Mouse (Mus musculus) heart, embryonic 10.5 days (tissue): ENCODE data around the gene Ildr1. TPM values are rescaled to one million over a fixed set of nuclear protein-coding genes. Genes with fewer than 3 reads are reported as not detected.

Source experiments
- DNase-seq: peaks from one replicate; pipeline ENCODE4 v3.0.0-alpha.2; 2017; ENCODE audit warnings: low spot score
- H3K27ac ChIP-seq: fragments of 300-500 bp; sonication (generic); 2 replicates; pipeline ENCODE4 v1.5.1; 2016; ENCODE audit warnings: mild to moderate bottlenecking
- H3K27me3 ChIP-seq: fragments of 300-500 bp; sonication (generic); 2 replicates; pipeline ENCODE4 v1.6.1; 2016; ENCODE audit warnings: mild to moderate bottlenecking; ENCODE audit not compliant: poor library complexity, insufficient read depth, severe bottlenecking
- H3K36me3 ChIP-seq: fragments of 300-500 bp; sonication (generic); 2 replicates; pipeline ENCODE4 v1.6.1; 2016; ENCODE audit warnings: mild to moderate bottlenecking, moderate library complexity
- H3K4me1 ChIP-seq: fragments of 300-500 bp; sonication (generic); 2 replicates; pipeline ENCODE4 v1.6.1; 2016; ENCODE audit warnings: mild to moderate bottlenecking
- H3K4me3 ChIP-seq: fragments of 300-500 bp; sonication (generic); 2 replicates; pipeline ENCODE4 v1.5.1; 2016; ENCODE audit warnings: mild to moderate bottlenecking, moderate library complexity
- H3K9me3 ChIP-seq: fragments of 300-500 bp; sonication (generic); 2 replicates; pipeline ENCODE4 v1.6.1; 2016; ENCODE audit warnings: mild to moderate bottlenecking, moderate library complexity
- WGBS: fragments of 180-500 bp; shearing (Covaris S2); methylation state at CpG from one replicate; pipeline ENCODE4 v1.1.7; 2016; 5-methylcytosine and 5-hydroxymethylcytosine counted together
- polyA plus RNA-seq: library from polyadenylated mRNA; unstranded; fragments of >200 nt; fragmentation: Nextera tagmentation; extraction: Ambion mirVana; gene quantifications from 2 replicates; pipeline ENCODE4 v1.2.1, GENCODE M21; 2016

Gene Ildr1
- polyA plus RNA-seq, 1 experiment from 2014 or later, result 0.44 TPM

DNA sequence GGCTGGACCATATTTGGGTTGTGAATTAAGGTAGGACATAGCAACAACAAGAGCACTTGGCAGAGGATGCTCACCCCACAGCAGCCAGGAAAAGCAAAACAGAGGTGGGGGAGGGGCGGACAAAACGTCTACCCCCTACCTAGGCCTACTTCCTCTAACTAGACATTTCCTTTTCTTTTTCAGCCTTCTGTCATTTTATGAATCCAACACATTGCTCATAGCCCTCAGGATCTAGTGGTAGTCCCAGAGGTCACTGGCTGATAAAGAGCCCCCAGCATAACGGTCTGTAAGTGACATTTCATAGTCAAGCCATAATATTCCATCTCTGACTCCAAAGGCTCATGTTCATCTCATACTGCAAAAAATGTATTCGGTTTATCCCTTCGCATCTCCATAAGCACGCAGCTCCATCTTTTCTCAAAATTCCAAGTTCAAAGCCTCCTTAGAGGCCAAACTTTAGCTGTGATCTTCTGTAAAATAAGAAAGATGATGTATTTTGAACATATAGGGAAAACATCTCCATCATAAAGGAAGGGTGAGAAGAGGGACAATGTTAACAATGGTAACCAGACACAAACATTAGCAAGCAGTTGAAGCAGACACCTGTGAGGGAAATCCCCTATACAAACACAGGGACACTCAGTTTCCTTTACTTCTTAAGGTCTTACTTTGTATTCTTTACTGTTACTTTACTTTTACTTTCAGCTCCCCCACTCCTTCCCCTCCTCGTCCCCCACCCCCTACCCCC lies 19.1 kb upstream of the Ildr1 start:
- Histone ChIP-seq H3K27ac (no peak overlapping the region), H3K4me1 (no peaks in the 10 kb centered on the region), H3K36me3 (no peaks in the 10 kb centered on the region), H3K27me3 (no peaks in the 10 kb centered on the region), H3K4me3 (no peak overlapping the region), H3K9me3 (no peaks in the 10 kb centered on the region)
- DNase-seq, result no peak
- 70% methylated on average over 6 of the region's 7 CpGs for WGBS

DNA sequence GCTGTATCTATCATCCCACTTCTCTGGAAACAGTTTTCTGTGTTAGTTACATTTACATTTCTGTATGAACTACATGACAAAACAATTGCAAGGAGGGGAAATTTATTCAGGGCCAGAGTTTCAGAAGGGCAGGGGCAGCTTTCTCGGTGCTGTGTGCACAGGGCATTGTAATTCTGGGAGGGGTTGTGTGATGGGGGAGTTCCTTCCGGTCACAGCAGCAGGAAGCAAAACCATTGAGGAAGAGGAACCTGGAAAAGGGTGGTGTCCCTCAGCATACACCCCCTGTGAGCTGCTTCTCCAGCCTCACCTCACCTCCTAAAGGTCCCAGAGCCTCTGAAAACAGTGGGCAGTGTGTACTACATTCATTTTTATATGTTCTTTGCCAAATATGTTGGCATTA lies 18.5 kb upstream of the Ildr1 start:
- H3K9me3 ChIP-seq, result no peaks in the 10 kb centered on the region
- H3K4me3 ChIP-seq, result no peak overlapping the region
- 42% methylated on average over 2 of the region's 2 CpGs for WGBS
- H3K27me3 ChIP-seq, result no peaks in the 10 kb centered on the region
- H3K27ac ChIP-seq, result no peak overlapping the region
- H3K4me1 ChIP-seq, result no peaks in the 10 kb centered on the region
- no peak for DNase-seq
- H3K36me3 ChIP-seq, result no peaks in the 10 kb centered on the region

DNA sequence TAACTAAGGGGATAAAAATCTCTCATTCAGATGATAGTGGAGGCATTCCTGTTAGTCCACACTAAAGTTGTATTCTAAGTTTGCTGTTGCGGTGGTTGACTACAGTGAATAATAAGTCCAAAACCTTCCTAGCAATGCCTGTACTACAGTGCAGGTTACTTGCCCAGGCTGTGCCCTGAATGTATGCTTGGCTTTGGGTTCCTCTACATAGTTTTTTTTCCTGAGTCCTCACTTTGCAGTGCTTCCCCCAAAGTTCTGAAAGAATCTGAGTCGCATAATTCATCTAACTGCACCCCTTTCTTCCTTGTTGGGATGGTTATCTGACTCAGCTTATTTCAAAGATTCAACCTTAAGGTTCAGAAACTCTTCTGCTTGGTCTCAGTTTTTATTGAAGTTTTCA lies 17.9 kb upstream of the Ildr1 start:
- Histone ChIP-seq H3K4me3 (no peak overlapping the region), H3K4me1 (no peaks in the 10 kb centered on the region), H3K9me3 (no peaks in the 10 kb centered on the region), H3K36me3 (no peaks in the 10 kb centered on the region), H3K27ac (no peak overlapping the region), H3K27me3 (no peaks in the 10 kb centered on the region)
- DNase-seq, result no peak
- 87% methylated on average over 2 of the region's 2 CpGs for WGBS

DNA sequence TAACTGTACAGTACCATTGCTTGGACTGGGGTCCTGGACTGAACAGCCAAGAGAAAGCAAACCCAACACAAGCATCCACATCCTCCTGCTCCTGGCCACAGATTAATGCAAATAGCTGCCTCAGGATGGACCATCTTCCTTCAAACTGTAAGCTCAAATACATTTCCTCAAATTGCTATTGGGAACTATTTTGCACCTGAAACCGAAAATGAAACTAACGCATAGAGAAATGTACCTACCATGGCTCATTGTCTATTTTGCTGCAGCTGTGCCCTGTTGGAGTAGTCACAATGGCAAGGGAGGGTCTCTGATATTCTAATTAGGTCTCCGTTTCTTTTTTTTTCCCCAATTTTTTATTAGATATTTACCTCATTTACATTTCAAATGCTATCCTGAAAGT lies 11.9 kb upstream of the Ildr1 start:
- Histone ChIP-seq H3K36me3 (no peaks in the 10 kb centered on the region), H3K27me3 (no peaks in the 10 kb centered on the region), H3K4me3 (no peak overlapping the region), H3K27ac (no peak overlapping the region), H3K4me1 (no peaks in the 10 kb centered on the region), H3K9me3 (no peaks in the 10 kb centered on the region)
- no peak for DNase-seq
- 87% methylated on average over 3 of the region's 3 CpGs for WGBS

DNA sequence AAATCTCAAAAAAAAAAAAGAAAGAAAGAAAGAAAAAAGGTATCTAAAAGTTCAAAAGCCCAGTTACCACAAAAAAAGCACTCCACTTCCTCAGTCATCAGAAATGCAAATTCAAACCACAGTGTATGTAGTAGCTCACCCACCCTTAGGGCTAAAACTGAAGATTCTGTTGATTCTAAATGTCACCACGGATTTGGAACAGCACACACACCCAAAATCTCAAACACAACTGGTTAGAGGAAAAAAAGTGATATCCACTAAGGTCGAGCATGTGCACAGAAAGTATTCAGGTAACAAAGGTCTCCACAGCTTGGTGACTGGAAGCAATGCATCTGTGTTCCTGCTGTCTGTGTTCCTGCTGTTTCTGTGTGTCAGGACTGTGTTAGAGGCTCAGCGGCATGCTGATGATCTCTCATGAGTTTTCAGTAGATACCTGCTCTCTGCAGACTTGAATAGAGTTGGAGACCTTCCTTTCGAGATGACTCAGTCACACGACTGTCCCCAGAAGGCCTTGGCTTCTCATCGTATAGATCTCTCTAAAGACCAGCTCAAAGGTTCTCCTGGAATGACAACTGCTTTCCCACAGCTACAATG lies 9.4 kb upstream of the Ildr1 start:
- Histone ChIP-seq H3K27me3 (no peaks in the 10 kb centered on the region), H3K4me1 (no peaks in the 10 kb centered on the region), H3K27ac (no peak overlapping the region), H3K36me3 (no peaks in the 10 kb centered on the region), H3K9me3 (no peaks in the 10 kb centered on the region), H3K4me3 (no peak overlapping the region)
- DNase-seq, result no peak
- WGBS, result 71% methylated on average over 6 of the region's 6 CpGs

DNA sequence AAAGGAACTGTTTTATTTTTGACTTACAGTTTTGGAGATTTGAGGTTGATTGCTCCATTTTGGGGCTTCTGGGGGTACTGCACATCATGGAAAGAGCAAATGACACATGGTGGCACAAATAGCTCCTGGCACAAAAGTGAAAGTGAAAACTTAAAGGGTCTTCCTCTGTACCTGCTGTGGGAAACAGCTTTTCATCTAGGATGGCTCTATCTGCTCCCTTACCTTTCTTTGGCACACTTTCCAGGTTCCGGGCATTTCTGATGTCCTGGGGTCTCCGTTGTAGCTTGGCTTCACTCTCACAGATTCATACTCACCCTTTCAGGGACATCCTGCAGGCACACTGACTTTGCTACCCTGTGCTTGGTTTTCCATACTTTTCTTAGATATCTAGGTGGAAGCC lies 5.7 kb upstream of the Ildr1 start:
- no peak for DNase-seq
- no peak overlapping the region for H3K27ac ChIP-seq
- no peak overlapping the region for H3K4me3 ChIP-seq
- H3K4me1 ChIP-seq, result no peaks in the 10 kb centered on the region
- no peaks in the 10 kb centered on the region for H3K9me3 ChIP-seq
- H3K27me3 ChIP-seq, result peaks cover 11% of the 10 kb centered on the region; the same call in 1 of the 2 replicates
- WGBS, result 80% methylated on average over 2 of the region's 2 CpGs
- no peaks in the 10 kb centered on the region for H3K36me3 ChIP-seq

DNA sequence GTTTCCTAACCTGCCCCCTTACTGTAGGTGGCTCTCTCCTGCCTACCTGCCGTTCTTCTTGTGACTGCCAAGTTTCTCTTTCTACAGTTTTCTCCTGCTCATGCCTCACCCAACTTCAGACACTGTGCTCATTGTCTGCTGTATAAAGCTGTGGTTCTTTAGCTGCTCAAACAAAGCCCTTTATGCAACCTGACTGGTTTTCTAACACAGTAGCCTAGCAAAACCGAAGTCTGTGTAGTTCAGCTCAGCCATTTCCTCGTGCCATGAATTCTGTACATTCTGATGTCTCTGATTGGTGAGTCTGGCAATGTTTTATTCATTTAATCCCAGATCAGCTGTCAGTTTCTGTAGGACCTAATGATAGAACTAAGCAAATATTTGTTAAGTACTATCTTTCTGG lies 2.3 kb upstream of the Ildr1 start:
- DNase-seq, result no peak
- peaks cover 38% of the 10 kb centered on the region for H3K27me3 ChIP-seq
- 67% methylated on average over 3 of the region's 3 CpGs for WGBS
- no peak overlapping the region for H3K4me3 ChIP-seq
- H3K9me3 ChIP-seq, result no peaks in the 10 kb centered on the region
- no peaks in the 10 kb centered on the region for H3K36me3 ChIP-seq
- H3K4me1 ChIP-seq, result peaks cover 7% of the 10 kb centered on the region
- H3K27ac ChIP-seq, result no peak overlapping the region

DNA sequence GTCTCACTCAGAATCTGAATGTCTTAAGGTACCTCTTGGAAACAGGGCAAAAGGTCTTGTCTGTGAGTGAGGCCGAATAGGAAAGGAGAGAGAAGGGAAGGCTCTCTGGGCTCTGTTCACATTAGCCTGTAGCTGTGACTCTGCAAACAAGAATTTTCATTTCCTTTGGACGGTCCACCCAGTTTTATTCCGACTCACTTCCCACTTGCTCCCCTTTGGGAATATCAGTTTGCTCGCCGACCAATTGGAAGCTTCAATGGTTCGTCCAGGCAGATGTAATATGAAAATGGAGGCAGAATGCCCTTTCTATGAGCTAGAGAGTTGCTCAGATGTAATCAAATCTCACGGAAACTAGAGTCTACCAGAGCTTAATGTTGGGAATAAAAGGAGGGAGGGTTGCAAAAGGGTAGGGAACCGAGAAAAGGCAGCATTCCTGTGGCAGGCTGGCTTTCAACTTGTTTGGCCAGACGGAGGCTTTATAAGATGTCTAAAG lies 1.1 kb downstream of the Ildr1 start:
- H3K4me1 ChIP-seq, result peaks cover 7% of the 10 kb centered on the region
- no peak overlapping the region for H3K4me3 ChIP-seq
- no peaks in the 10 kb centered on the region for H3K9me3 ChIP-seq
- 66% methylated on average over 9 of the region's 9 CpGs for WGBS
- H3K27me3 ChIP-seq, result peaks cover 38% of the 10 kb centered on the region
- no peaks in the 10 kb centered on the region for H3K36me3 ChIP-seq
- H3K27ac ChIP-seq, result no peak overlapping the region
- DNase-seq, result no peak

DNA sequence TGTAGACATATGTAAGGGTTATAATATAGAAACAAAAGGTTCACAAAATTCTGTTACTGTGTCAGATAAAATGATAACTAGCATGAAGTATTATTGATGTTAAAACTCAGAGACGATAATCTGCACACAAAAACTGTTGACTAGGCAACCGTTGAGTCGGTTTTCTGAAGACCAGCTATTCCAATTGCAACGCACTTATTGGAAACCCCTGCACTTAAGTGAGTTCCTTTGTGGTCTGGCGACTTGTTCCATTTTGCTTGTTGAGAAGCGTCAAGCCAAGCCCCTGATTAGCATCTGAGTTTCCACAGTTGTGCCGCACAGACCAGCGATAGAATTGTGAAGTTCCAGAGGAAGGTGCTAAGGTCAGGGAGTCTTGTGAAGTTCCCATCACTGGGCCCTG lies 3.6 kb downstream of the Ildr1 start:
- Histone ChIP-seq H3K9me3 (no peaks in the 10 kb centered on the region), H3K4me3 (no peak overlapping the region), H3K36me3 (no peaks in the 10 kb centered on the region), H3K27ac (no peak overlapping the region), H3K4me1 (peaks cover 7% of the 10 kb centered on the region), H3K27me3 (peaks cover 34% of the 10 kb centered on the region)
- WGBS, result 74% methylated on average over 8 of the region's 8 CpGs
- DNase-seq, result no peak

DNA sequence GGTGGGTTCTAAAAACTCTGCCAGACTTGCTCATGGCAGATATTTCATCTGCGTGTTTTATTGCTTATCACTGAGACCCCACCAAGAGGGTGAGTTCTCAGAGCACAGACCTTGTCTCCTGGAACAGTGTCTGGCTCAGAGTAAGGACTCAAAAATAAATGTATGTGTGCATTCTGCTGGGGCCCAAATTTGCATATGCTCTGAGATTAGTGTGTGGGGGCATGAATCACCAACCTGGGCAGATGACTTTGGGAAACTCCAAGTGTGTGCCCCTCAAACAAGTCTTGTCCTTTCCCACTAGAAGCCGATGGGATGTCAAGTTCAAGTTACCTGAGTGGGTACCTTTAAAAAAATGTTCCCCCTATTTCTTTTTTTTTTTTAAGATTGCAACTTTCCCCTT lies 6.7 kb downstream of the Ildr1 start:
- Histone ChIP-seq H3K27ac (no peak overlapping the region), H3K4me1 (no peaks in the 10 kb centered on the region), H3K4me3 (no peak overlapping the region), H3K36me3 (no peaks in the 10 kb centered on the region), H3K9me3 (no peaks in the 10 kb centered on the region), H3K27me3 (peaks cover 4% of the 10 kb centered on the region; the same call in 1 of the 2 replicates)
- WGBS, result 82% methylated on average over 2 of the region's 2 CpGs
- DNase-seq, result no peak

DNA sequence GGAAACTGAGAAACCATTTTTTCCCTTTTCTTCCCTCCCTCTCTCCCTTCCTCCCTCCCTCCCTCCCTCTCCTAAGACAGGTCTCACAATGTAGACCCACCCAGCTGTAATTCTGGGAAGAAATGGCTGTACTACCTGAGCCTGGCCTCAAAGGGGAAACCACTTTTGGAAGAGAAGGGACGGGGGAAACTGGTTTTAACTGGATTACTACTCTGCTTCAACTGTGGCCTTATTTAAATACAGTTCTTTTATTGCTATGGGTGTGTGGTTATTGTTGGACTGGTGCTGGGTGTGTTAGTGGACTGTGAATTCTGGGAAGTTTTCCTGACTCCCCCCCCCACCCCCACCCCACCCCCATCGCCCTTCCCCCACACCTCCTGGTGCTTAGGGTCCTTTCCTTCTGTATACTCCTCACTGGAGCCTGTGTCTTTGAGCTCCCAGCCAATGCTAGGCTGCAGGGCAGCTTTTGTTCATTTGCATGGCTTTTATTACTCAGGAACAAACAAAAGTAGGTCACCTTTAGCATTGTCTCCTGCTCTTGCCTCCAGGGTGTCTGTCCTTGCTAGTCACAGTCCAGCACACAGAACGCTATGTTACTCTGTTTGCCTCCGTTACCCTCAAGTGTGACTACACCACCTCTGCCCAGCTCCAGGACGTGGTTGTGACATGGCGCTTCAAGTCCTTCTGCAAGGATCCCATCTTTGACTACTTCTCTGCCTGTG lies 14.1 kb downstream of the Ildr1 start:
- Histone ChIP-seq H3K4me1 (no peaks in the 10 kb centered on the region), H3K27ac (no peak overlapping the region), H3K36me3 (no peaks in the 10 kb centered on the region), H3K9me3 (no peaks in the 10 kb centered on the region), H3K4me3 (no peak overlapping the region), H3K27me3 (no peaks in the 10 kb centered on the region)
- DNase-seq, result no peak
- 74% methylated on average over 5 of the region's 6 CpGs for WGBS

DNA sequence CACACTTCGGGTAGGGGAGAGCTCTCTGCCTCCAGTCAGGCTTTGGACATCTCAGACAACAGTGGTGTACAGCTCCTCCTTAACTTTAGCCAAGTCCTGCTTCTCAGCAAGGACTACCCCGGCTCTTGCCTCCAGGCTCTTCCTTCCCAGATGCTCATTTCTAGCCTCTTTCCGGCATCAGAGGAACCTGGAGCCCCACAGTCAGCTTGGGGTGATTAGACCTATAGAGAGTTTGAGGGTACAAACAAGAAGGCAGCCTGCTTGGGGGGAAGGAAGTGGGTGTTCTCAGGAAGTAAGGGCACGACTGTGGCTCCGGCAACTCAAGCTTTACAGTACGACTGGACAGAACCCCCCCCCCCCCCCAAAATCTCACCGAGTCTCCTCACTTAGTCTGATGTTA lies 15.0 kb downstream of the Ildr1 start:
- 78% methylated on average over 7 of the region's 7 CpGs for WGBS
- no peaks in the 10 kb centered on the region for H3K9me3 ChIP-seq
- H3K27ac ChIP-seq, result no peak overlapping the region
- no peak for DNase-seq
- no peaks in the 10 kb centered on the region for H3K36me3 ChIP-seq
- H3K4me3 ChIP-seq, result no peak overlapping the region
- no peaks in the 10 kb centered on the region for H3K27me3 ChIP-seq
- H3K4me1 ChIP-seq, result no peaks in the 10 kb centered on the region

DNA sequence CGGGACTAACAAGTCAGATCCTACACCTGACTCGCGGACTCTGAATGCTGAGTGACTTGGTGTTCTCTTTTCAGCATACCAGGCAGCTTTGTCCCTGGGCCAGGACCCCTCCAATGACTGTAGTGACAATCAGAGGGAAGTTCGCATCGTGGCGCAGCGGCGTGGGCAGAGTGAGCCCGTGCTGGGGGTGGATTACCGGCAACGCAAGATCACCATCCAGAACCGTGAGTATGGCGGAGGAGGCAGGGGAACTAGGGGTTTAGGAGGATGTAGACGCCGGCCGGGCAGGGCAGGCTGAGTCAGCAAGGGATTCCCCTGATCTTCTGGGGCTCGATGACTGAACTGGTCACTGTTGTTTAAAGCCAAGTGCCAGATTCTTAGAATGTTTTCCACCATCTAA lies 15.6 kb downstream of the Ildr1 start:
- no peaks in the 10 kb centered on the region for H3K36me3 ChIP-seq
- 88% methylated on average over 17 of the region's 17 CpGs for WGBS
- no peak for DNase-seq
- no peak overlapping the region for H3K27ac ChIP-seq
- no peak overlapping the region for H3K4me3 ChIP-seq
- H3K4me1 ChIP-seq, result no peaks in the 10 kb centered on the region
- H3K27me3 ChIP-seq, result no peaks in the 10 kb centered on the region
- H3K9me3 ChIP-seq, result no peaks in the 10 kb centered on the region
